Mouse (Mus musculus): ENCODE results near the gene Hdac5. TPM values are rescaled to one million over a fixed set of nuclear protein-coding genes. Genes with fewer than 3 reads are reported as not detected.

Gene Hdac5
- total and polyA plus RNA-seq, 3 experiments = 67.8 to 127 (median 99.3) TPM

DNA sequence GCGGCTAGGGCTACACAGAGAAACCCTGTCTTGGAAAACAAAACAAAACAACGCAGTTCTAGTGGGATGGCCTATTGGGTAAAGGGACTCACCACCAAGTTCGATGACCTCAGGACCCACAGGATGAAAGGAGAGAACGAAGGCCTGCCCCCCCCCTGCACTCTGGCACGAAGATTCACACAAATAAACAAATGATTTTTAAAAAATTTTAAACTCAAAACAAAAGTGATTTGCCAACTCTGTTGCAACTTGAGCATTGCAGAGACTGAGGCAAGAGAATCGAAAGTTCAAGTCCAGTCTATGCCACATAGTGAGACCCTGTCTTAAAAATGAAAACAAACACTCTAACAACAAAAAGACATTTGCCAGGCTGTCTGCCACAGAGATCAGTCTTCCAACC is 10.7 kb upstream of the Hdac5 start:
- DNase-seq = no peak

DNA sequence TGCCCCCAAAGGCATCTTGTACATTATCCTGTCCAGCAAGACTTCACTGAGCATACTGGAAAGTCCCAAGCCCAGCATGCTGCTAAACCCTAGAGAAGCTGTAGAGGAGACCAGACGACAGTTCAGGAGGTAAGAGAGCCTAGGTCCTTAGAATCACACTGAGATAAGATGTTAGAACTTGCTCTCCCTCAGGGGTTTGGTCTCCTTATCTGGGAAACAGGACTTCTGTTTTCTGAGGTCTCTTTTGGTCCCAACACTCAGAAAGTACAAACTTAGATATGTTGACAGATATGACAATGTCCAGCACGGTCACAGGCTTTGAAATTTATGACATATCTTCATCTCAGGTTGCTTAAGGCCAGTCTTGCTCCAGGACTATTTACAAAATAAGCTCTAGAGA is 6.1 kb upstream of the Hdac5 start:
- DNase-seq = no peak

DNA sequence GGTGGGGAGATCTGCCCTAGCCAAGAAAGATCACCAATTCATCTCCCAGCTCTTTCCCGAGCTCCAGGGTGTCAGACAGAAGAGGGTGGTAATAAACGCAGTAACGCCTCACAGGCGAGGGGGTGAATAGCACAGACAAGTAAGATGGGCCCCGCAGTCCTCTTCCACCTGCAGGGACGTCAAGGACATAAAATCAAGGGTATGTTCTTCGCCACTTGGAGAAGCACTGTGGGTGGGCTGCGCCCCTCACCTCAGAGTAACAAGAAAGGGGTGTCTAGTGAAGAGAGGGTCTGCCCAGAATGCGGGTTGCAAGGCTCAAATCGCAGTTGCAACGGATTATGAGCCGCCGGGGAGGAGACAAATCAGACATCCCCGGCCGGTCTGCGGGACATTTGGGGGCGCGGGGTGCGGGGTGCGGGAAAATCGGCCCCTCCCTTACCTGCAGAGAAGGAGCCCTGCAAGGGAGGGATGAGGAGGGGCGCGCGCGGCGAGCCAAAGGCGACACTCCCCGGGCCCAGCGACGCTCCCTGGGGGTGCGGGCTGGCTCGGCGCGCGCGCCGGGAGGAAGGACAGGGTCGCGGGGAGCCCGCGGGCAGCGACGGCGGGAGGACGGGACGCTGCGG is 524 bp downstream of the Hdac5 start:
- DNase-seq = peak; percentile 47

DNA sequence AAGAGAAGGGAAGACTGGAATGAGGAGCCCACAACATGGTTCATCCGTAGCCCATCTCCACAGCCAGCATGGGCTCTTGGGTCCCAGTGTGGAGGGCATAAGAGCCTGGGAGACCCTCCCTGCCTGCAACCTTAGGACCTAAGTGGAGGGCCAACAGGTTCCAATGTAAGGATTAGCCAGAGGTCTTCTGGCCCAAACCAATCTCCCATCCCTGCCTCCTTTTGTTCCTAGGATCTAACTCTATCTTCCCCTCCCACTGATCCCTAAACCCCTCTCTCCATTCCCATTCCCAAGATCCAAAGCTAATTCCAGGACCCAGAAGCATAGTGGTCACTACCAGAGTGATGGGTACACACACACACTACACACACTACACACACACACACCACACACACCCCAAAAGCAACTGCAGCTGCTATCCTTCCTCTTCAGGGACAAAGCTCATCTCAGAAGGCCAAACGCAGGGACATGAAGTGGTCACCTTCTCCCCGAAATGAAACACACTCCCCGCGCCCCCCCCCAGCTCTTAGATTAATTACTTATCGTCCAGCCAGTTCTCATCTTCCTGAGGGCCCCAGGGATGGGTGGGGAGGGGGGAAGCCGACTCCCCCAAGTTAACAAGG is 1.2 kb downstream of the Hdac5 start:
- DNase-seq = no peak

DNA sequence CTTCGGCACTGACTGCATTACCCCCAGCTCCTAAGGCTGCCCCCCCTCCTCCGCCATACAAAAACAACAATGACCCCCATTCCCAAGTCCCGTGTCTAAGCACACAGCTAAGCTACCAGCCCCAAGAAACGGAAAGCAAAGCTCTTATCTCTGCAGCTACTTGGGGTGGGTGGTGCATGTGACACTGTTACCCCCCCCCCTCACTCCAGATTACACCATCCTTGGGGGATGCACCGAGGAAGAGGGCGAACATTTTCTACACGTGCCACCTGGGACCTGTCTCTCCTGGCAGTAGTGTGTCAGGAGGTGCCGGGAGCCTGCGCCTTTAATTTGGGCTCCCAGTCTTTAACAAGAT is 1.8 kb downstream of the Hdac5 start:
- no peak for DNase-seq

DNA sequence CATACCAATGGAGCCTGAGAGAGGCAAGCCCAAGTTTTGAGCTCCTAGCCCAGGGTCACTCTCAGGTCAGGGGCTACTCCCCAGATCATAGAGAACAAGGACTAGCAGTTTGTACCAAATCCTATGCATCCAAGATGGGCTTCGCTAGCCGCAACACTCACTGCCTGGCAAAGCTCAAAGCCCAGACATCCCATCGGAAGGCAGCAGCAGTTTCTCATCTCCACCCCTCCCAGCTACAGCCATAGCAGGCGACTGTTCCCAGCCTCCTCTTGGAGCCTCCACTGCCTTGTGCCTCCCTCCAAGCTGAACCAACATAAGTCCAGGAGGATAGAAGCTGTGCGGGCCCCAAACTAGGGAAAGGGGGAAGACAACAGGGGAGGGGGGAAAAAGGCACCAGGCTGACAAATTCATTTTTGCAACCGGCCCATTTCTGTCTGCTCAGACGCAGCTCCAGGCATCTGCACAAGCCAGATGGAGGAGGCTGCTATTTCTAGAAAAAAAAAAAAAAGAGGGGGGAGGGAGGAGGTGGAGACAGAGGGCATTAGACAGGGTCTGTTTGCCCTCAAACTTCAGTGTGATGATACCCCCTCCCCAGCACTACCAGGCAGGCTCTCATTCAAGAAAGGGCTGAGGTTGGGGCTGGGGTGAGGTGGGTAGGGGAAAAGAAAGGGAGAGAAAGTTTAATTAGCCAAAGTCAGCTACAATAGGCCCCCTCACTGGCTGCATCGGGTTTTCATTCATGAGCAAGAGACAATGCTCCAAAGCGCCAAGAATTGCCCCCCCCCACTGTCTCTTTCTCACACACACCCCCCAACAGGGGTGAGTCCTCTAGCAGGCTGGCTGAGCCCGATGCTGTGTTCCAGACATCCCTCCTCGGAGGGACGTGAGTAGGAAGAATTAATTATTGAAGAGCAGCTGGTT is 2.4 kb downstream of the Hdac5 start:
- DNase-seq = no peak

DNA sequence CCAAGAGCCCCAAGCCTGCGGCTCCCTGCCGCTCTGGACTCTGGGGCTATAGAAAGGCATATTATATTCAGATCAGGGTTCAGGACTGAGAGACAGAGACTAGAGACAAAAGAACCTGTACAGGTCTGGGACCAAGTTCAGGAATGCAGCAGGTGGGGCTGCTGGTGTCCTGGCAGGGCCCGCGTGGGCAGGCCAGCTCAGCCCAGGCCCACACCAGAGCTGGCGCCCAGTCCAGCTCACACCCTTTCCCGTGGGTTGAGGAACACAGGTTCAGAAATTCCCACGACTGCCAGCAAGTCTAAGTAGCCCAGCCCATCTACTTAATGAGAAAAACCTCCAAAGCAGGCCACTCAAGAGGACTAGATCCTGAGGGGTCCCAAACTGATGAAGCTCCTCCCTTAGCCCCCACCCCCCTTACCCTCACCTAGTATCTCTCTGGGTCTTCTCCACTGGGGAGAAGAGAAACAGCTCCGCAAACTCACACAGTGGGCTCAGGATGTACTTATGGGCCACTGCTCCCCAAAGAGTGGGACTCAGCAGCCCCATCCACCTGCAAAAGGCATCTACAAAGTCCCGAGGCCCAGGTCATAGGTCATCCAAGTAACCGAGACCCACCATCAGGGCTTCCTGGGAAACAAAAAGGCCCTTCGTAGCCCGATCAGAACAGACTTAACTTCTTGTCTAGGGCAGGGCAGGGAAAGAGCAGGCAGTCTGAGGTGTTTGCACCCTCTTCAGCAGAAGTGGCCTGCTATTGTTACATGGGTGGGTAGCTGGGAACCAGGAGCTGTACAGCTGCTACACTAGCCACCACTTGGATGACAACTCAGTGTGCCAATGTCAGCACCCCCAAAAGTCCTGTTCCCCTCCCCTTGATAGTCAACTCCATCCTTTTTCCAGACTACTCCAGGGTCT is 3.6 kb downstream of the Hdac5 start:
- no peak for DNase-seq

DNA sequence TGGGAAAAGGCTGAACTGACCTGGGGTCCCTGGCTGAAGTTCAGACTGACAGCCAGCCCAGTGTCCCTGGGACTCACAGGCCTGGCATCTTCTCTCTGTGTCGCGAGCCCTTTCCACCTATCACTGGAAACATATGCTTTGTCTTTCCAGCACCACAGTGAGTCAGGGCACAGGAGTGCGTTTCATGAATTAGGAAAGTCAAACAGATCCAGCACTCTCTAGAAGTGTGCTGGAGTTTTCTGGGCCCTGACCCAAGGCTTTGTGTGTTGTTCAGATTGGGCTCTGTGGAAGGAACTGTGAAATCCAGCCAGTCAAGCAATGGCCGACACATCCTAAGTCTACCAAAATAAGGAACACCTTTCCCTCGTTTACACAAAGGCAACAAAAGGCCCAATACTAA is 4.7 kb downstream of the Hdac5 start:
- peak; percentile 50 for DNase-seq

DNA sequence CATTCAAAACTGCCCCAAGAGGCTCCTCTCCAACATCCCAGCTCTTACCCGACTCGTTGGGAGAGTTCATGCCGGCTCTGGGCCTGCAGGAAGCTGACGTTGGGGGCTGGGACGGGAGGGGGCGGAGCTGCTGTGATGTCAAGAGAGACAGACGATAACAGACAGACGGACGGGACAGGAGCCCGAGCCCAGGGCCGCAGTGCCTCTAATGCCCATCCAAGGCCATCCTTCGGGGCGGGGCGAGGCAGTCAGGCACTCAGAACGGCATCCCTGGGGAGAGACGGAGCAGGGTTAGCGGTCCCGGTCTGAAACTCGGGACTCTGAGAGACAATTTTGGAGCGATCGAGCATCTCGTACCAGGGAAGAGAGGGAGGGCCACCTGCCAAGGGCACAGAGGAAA is 5.3 kb downstream of the Hdac5 start:
- peak; percentile 86 for DNase-seq

DNA sequence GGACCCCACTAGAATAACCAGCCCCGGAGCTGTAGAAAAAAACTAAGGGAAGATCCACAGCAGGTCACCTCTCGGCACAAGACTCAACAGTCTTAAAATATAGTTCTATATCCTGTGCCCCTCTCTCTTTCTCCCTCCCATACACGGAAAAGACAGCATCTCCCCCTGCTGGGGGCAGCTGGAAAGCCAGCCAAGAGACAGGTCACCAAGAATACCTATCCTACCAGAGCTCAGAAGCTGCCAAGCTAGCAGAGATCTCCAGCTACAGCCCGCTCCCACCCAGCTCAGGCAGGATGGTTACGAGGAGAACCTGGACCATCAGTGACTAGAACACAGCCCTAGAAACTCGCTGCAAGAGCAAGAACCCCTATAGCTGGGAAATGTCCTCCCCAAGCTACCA is 6.8 kb downstream of the Hdac5 start:
- DNase-seq = no peak

DNA sequence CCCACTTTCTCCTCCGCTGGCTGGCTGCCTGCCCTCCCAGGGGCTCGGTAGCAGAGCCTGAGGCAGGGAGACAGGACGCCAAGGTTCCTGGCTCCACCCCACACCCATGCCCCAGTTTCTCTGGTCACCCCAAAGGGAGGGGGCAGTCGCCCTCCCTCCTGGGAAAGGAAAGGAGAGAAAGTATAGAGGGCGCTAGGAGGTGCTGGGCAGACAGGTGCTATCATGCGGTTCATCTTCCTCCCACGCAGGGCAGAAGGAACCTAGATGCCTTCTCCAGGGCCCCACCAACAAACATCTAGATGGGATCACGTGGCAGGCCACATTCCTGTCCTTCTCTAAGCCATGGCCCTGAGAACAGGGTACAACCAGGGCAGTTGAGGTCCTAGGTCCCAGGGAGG is 8.0 kb downstream of the Hdac5 start:
- peak; percentile 50 for DNase-seq

DNA sequence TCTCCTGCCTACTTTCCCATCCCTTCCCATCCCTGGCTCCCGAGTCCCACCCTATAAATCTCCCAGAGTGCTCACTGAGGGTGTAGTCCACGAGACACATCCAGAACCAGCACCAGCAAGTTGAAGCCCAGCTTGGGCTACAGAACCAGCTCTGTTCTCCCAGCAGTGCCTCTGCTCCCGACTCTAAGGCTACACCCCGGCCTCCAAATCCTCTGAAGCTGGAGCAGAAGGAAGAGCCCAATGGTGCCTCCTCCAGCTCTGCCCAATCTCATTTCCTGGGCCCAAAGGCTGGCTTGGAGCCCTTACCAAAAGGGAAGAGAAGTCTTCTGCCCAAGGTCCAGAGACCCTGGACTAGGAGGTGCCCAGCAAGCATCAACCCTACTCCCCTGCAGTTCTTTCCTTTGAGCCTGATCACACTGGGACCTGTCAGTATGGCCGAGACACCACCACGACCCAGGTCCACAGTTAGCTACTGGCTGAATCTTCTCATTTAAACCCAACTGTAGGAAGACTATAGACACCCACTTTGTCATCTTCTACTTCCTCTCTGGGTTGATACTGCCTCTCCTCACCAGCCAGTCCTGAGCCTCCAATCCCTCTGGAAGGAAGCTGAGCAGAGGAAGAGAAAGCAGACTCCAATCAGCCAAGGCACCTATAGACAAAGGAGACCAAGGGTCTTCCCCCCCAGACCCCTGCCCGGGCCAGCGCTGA is 8.6 kb downstream of the Hdac5 start:
- DNase-seq = no peak

DNA sequence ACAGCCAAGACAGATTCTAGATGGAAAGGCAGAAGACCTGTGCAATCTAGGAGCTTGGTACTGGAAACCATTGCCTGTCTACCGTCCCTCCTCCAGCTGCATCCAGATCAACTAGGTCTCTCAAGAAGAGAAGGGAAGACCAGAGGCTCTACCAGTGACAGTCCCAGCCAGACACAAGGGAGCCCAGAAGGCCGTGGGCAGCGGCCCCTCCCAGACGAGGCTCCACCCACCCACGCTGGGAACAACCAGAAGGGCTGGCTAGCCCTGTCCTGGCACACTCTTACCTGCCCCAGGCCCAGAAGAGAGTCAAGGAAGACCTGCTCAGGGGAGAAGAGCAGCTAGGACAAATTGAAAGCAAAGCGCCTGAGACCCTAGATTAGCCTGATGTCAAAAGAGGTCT is 9.5 kb downstream of the Hdac5 start:
- peak; percentile 60 for DNase-seq

DNA sequence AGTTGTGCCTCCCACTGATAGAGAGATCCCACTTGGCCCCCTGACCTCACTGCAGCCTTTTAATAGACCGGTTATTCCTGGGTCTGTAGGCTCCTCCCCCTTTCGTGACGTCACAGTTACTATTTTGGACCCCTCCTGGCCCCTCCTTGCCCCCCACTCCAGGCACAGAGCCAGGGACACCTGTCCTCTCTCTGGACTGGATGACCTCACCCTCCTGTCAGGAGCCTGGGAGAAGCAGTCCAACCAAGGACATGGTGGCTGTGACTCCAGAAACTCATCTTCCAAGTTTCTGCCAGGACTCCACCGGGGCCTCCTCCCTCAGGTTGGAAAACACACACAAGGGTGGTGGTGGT is 10.0 kb downstream of the Hdac5 start:
- peak; percentile 72 for DNase-seq

DNA sequence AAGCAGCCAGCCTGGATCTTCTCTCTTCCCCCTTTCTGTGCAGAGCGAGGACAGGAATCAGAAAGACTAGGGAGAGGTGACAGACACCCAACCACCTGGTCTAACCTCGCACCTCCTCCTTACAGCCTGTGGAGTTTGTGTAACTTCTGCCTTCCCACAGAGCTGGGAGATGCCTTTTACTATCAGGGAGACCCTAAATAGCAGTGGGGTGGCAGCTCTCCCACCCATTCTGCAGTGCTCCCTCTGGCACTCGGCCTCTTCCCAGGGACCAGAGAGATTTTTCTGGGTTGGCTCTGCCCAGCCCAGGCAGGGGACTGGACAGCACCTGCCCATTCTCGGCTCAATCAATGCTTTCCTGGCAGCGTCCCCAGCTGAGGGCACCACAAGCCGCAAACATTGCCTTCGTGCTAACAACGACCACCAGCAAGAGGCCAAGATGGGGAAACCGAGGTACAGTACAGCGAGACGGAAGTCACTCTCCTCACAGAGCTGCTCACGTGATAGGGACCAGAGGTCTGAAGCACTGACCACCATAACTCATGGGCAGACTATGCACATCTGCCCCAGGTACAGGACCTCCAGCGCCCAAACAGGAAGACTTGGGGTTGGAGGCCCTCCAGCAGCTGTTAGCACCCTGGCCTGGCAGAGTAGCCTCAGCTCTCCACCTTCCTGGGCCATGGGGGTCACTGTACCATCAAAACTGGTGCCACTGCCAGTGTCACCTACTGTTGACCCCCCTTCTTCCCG is 10.5 kb downstream of the Hdac5 start:
- peak; percentile 45 for DNase-seq

DNA sequence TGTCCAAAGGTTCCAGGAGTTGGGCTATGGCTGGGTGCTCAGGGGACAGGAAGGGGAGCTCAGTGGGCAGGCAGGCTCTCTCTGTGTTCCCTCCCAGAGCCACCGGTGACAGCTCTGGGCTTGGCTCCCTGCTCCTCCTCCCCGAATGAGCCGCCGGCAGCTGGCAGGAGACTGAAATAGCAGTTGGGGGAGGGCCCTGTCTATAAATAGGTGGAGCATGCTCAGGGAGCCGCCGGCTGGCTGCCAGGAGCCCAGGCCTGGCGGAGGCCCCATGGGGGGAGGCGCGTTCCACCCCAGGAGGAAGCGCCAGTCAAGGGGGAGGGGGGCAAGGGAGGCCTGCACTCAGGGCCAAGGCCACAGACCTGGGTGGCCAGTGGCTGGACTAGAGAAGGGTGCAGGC is 11.2 kb downstream of the Hdac5 start:
- DNase-seq = peak; percentile 98

DNA sequence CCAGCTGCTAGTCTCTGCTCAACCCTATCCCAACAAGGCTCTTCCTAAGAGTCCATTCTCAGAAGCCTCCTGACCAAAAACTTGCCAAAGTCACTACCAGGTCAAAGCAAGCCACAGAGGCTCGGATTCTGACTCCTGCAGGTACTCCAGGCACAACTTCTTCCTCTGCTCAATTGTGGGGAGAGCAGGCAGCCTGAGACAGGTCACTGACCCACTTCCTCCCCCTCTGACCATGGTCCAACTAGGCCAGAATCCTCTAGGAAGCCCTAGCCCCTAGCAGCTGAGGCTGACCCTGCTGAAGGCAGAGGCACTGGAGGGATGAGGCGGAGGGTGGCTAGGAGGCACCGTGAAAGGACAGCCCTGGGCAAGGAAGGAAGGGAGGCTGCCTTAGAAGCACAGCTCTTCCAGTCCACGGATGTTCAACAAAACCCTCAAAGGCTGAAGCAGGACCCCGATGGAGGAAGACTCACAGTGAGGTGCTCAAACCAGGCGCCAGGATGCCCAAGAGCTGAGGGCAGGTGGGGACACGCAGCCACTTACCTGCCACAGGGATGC is 12.0 kb downstream of the Hdac5 start:
- DNase-seq = no peak

DNA sequence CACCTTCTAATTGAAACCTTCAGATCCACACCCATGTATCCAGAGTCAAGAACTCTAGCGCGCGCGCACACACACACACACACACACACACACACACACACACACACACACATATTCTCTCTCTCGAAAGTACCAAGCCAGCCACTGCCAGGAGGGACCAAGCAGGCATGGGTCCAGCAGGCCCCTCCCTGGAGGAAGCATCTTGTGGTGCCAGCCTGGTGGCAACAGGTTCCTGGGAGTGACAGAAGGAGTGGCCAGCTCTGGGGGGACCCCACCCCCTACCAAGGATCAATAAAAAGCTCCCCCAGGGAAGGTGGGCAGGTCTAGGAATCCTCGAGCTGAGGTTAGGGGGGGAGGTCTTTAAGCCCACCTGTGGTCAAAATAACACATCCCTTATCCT is 12.6 kb downstream of the Hdac5 start:
- DNase-seq = no peak

DNA sequence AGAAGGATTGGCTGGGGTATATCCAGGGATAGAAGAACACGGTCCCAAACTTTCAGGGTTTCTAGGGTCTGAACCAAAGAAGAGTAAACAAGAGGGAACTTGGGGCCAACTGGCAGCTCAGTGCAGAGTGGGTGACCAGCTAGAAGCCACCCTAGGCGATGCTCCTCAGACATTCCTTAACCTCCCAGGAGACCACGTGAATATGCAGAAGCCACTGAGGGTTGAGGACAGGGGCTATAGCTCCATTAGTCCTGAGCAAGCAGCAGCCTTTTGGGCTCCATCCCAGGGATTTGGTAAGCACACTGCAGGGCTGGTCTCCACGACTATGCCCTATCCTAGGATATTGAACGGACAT is 13.1 kb downstream of the Hdac5 start:
- no peak for DNase-seq

DNA sequence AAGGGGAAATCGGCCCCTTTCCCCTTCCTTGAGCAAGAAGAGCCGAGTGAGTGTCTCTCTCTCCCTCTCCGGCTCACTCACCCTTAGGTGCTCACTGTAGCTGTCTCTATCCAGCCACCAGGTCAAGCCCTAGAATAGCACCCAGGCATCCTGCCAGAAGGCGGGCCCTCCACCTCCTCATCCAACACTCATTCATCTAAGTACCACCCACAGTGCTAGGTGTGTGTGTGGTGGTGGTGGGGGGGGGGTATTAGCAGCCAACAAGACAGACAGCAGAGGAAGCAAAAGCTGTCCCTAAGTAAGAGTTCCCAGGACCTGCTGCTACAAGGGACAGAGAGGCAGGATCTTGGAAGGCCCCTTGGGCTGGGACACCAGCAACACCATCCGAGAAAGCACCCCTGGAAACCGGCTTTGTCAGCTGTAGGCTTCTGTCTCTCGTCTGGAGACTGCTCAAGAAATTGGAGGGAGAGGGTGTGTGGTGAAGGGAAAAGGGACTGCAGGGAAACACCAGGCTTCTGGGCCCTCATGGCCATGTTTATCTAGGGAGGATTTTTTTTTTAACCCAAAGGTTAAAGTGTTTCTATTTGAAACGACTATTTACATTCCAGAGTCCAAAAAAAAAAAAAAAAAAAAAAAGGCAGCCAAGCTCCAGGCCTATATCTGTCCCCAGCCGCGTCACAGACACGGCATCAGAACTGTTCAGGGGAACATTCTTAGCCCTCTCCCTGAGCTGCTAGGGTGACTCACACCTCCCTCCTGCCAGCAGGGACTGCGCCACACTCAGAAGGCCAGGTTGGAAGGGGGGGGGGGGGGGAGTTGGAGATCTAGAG is 13.7 kb downstream of the Hdac5 start:
- peak; percentile 85 for DNase-seq
